Mouse (Mus musculus) heart, adult 2 months (tissue): ENCODE measurements around the gene Fbxl14. TPM values are rescaled to one million over a fixed set of nuclear protein-coding genes. Genes with fewer than 3 reads are reported as not detected.
"Not testable (repeated sequence)": the region's sequence is repeated elsewhere in the genome, so short reads cannot be mapped to it uniquely, and the experiment has no call there.

Source experiments
- DNase-seq, 2 experiments: peaks; one replicate each; pipeline ENCODE4 v3.0.0; 2021
- H3K27ac ChIP-seq: fragments of 200-600 bp; 2 replicates; pipeline ENCODE4 v1.8.1; 2022
- H3K27me3 ChIP-seq: fragments of 200-500 bp; 2 replicates; pipeline ENCODE4 v1.6.1; 2012; ENCODE audit warnings: mild to moderate bottlenecking, low read length, inconsistent platforms, mixed read lengths; ENCODE audit not compliant: control insufficient read depth, insufficient read depth
- H3K36me3 ChIP-seq: fragments of 200-500 bp; 2 replicates; pipeline ENCODE4 v1.6.1; 2012; ENCODE audit warnings: low read length, inconsistent platforms; ENCODE audit not compliant: control insufficient read depth, insufficient read depth
- H3K4me1 ChIP-seq: fragments of 200-500 bp; 2 replicates; pipeline ENCODE4 v1.6.1; 2011; ENCODE audit warnings: low read length; ENCODE audit not compliant: control insufficient read depth, insufficient read depth
- H3K4me3 ChIP-seq: fragments of 200-600 bp; 2 replicates; pipeline ENCODE4 v1.8.1; 2022
- H3K79me2 ChIP-seq: fragments of 200-500 bp; replicated peaks from 2 replicates; pipeline ENCODE4 v1.6.1; 2012; ENCODE audit warnings: mild to moderate bottlenecking, inconsistent platforms, low read length, moderate library complexity, mixed read lengths; ENCODE audit not compliant: control insufficient read depth, insufficient read depth
- H3K9ac ChIP-seq: fragments of 200-500 bp; 2 replicates; pipeline ENCODE4 v1.6.1; 2012; ENCODE audit warnings: low read depth, mild to moderate bottlenecking, control low read depth, inconsistent platforms, low read length, mixed read lengths
- CTCF ChIP-seq: fragments of 200-600 bp; IDR thresholded peaks from 2 replicates; pipeline ENCODE4 v1.8.1; 2022; ENCODE audit warnings: antibody characterized with exemption, mild to moderate bottlenecking, moderate library complexity
- EP300 ChIP-seq: fragments of 200-500 bp; IDR thresholded peaks from 2 replicates; pipeline ENCODE4 v1.6.1; 2011; ENCODE audit warnings: low read depth, low read length, control low read depth; ENCODE audit not compliant: insufficient read depth
- POLR2A ChIP-seq: fragments of 200-500 bp; IDR thresholded peaks from 2 replicates; pipeline ENCODE4 v1.6.1; 2011; ENCODE audit warnings: mild to moderate bottlenecking, low read depth, low read length, control low read depth; ENCODE audit not compliant: insufficient read depth
- WGBS: fragments of 180-500 bp; shearing (Covaris S2); methylation state at CpG from one replicate; pipeline ENCODE4 v1.1.7; 2018; 5-methylcytosine and 5-hydroxymethylcytosine counted together
- intact Hi-C: fragments of 180-260 bp; cut with DNase I; formaldehyde crosslinking; loops from one replicate; pipeline ENCODE4 v1.15.1; 2025
- polyA plus RNA-seq: library from polyadenylated mRNA; depleted of rRNA; stranded (reverse); fragments of >200 nt; gene quantifications from 2 replicates; pipeline ENCODE4 v1.2.3, GENCODE M21; 2012
- total RNA-seq, 2 experiments: library from RNA; stranded (reverse); gene quantifications; 2 replicates each; pipeline ENCODE4 v1.2.3; 2021

Gene Fbxl14
- total and polyA plus RNA-seq, 3 experiments, result 16.0 to 19.7 (median 16.6) TPM

GRCm38 (mm10) chr6:119480706-119481331 is 1.4 kb downstream of the Fbxl14 start:
- intact Hi-C loops, result loop anchor here (5.0 kb wide), 2 partner anchors 366 to 556 kb away; partner anchors contain the start of genes Erc1 and Wnk1
- Histone ChIP-seq H3K36me3 (no peaks in the 10 kb centered on the region), H3K27me3 (no peaks in the 10 kb centered on the region), H3K27ac (peak overlapping the region; percentile 86), H3K4me1 (peaks cover 6% of the 10 kb centered on the region), H3K79me2 (no peaks in the 10 kb centered on the region), H3K9ac (peak overlapping the region; percentile 91), H3K4me3 (peak overlapping the region; percentile 83)
- TF ChIP-seq CTCF (no peak), EP300 (no peak), POLR2A (no peak)
- peak; percentile 36 to 52 for DNase-seq
- WGBS, result 7% methylated on average over 33 of the region's 33 CpGs

GRCm38 (mm10) chr6:119481741-119482390 is 2.4 kb downstream of the Fbxl14 start:
- H3K4me1 ChIP-seq, H3K79me2 ChIP-seq, H3K27ac ChIP-seq, H3K9ac ChIP-seq, H3K27me3 ChIP-seq, H3K4me3 ChIP-seq, H3K36me3 ChIP-seq, DNase-seq: not testable (repeated sequence)
- WGBS, result 12% methylated on average over 10 of the region's 10 CpGs
- intact Hi-C loops, result loop anchor here (5.0 kb wide), 2 partner anchors 365 to 555 kb away; partner anchors contain the start of genes Erc1 and Wnk1

GRCm38 (mm10) chr6:119482958-119483600 is 3.6 kb downstream of the Fbxl14 start:
- Histone ChIP-seq H3K27ac (no peak overlapping the region), H3K36me3 (no peaks in the 10 kb centered on the region), H3K27me3 (no peaks in the 10 kb centered on the region), H3K79me2 (no peaks in the 10 kb centered on the region), H3K9ac (peak overlapping the region; percentile 26; the same call in 1 of the 2 replicates), H3K4me1 (peaks cover 6% of the 10 kb centered on the region), H3K4me3 (no peak overlapping the region)
- 47% methylated on average over 16 of the region's 16 CpGs for WGBS
- TF ChIP-seq POLR2A (no peak), EP300 (0 out of 2 replicates have a peak, but pooled peaks have one; percentile 38), CTCF (peak; percentile 79)
- intact Hi-C loops, result loop anchor here (5.0 kb wide), 2 partner anchors 364 to 554 kb away; partner anchors contain the start of genes Erc1 and Wnk1
- peak; percentile 66 to 67 for DNase-seq

- TF ChIP-seq POLR2A, result no peak
- no peak for TF ChIP-seq EP300
- no peak for TF ChIP-seq CTCF
- no peak overlapping the region for H3K9ac ChIP-seq
- intact Hi-C loops, result loop anchor here (5.0 kb wide), 2 partner anchors 417 to 712 kb away; partner anchors contain the start of gene Rad52
- H3K27ac ChIP-seq, result no peak overlapping the region
- H3K36me3 ChIP-seq, result no peaks in the 10 kb centered on the region
- WGBS, result 6% methylated on average over 2 of the region's 2 CpGs
- DNase-seq, result no peak
- no peak overlapping the region for H3K4me3 ChIP-seq
- no peaks in the 10 kb centered on the region for H3K27me3 ChIP-seq
- H3K79me2 ChIP-seq, result no peaks in the 10 kb centered on the region
- H3K4me1 ChIP-seq, result peaks cover 7% of the 10 kb centered on the region
Observed at GRCm38 (mm10) chr6:119485486-119485885, 6.0 kb downstream of the Fbxl14 start.

GRCm38 (mm10) chr6:119486381-119487084 is 7.1 kb downstream of the Fbxl14 start:
- Histone ChIP-seq H3K27ac (no peak overlapping the region), H3K36me3 (no peaks in the 10 kb centered on the region), H3K79me2 (no peaks in the 10 kb centered on the region), H3K9ac (no peak overlapping the region), H3K4me1 (peaks cover 7% of the 10 kb centered on the region), H3K4me3 (no peak overlapping the region), H3K27me3 (no peaks in the 10 kb centered on the region)
- intact Hi-C loops, result loop anchor here (5.0 kb wide), 2 partner anchors 416 to 711 kb away; partner anchors contain the start of gene Rad52
- 89% methylated on average over 12 of the region's 12 CpGs for WGBS
- no peak for DNase-seq
- TF ChIP-seq EP300 (no peak), POLR2A (no peak), CTCF (no peak)
